Mouse (Mus musculus) kidney, postnatal 0 days (tissue): Measurements from ENCODE around the gene Proca1. TPM values are rescaled to one million over a fixed set of nuclear protein-coding genes. Genes with fewer than 3 reads are reported as not detected.

Experiments
- ATAC-seq: fragments of 200-750 bp; cut with Nextera tagmentation; replicated peaks from 2 replicates; pipeline ENCODE4 v1.8.0; 2017; ENCODE audit warnings: low read depth, moderate number of reproducible peaks, moderate TSS enrichment, moderate library complexity; ENCODE audit not compliant: low FRiP score
- DNase-seq: peaks from one replicate; pipeline ENCODE4 v3.0.0-alpha.2; 2016; ENCODE audit warnings: low spot score
- H3K27ac ChIP-seq: fragments of 300-500 bp; sonication (generic); 2 replicates; pipeline ENCODE4 v1.5.1; 2014; ENCODE audit warnings: mild to moderate bottlenecking
- H3K27me3 ChIP-seq: fragments of 300-500 bp; sonication (generic); 2 replicates; pipeline ENCODE4 v1.6.1; 2014; ENCODE audit warnings: low read length, mixed read lengths; ENCODE audit not compliant: insufficient read depth
- H3K36me3 ChIP-seq: fragments of 300-500 bp; sonication (generic); 2 replicates; pipeline ENCODE4 v1.6.1; 2014; ENCODE audit warnings: low read length, mixed read lengths; ENCODE audit not compliant: insufficient read depth
- H3K4me1 ChIP-seq: fragments of 300-500 bp; sonication (generic); replicated peaks from 2 replicates; pipeline ENCODE4 v1.6.1; 2014; ENCODE audit warnings: antibody characterized with exemption, low read length, mixed read lengths; ENCODE audit not compliant: insufficient read depth
- H3K4me2 ChIP-seq: fragments of 300-500 bp; sonication (generic); 2 replicates; pipeline ENCODE4 v1.6.1; 2014; ENCODE audit warnings: mild to moderate bottlenecking, low read length, moderate library complexity, mixed read lengths
- H3K4me3 ChIP-seq: fragments of 300-500 bp; sonication (generic); replicated peaks from 2 replicates; pipeline ENCODE4 v1.5.1; 2014; ENCODE audit warnings: low read depth, low read length
- H3K9ac ChIP-seq: fragments of 300-500 bp; sonication (generic); 2 replicates; pipeline ENCODE4 v1.6.1; 2014; ENCODE audit warnings: low read depth, low read length
- H3K9me3 ChIP-seq: fragments of 300-500 bp; sonication (generic); replicated peaks from 2 replicates; pipeline ENCODE4 v1.6.1; 2016; ENCODE audit warnings: low read length, inconsistent platforms, mixed read lengths
- CTCF ChIP-seq: IDR thresholded peaks from 2 replicates; pipeline ENCODE4 v1.5.1; 2016; ENCODE audit warnings: antibody characterized with exemption, low read depth, mild to moderate bottlenecking, moderate library complexity
- WGBS: fragments of 180-500 bp; shearing (Covaris S2); extraction: QIAGEN DNeasy Blood & Tissue Kit; methylation state at CpG from one replicate; pipeline ENCODE4 v1.1.7; 2014; 5-methylcytosine and 5-hydroxymethylcytosine counted together
- polyA plus RNA-seq: library from polyadenylated mRNA; unstranded; fragments of >200 nt; fragmentation: Nextera tagmentation; extraction: Ambion mirVana; gene quantifications from 2 replicates; pipeline ENCODE4 v1.2.1, GENCODE M21; 2015

Gene Proca1
- polyA plus RNA-seq, 1 experiment from 2014 or later = 3.1 TPM

DNA sequence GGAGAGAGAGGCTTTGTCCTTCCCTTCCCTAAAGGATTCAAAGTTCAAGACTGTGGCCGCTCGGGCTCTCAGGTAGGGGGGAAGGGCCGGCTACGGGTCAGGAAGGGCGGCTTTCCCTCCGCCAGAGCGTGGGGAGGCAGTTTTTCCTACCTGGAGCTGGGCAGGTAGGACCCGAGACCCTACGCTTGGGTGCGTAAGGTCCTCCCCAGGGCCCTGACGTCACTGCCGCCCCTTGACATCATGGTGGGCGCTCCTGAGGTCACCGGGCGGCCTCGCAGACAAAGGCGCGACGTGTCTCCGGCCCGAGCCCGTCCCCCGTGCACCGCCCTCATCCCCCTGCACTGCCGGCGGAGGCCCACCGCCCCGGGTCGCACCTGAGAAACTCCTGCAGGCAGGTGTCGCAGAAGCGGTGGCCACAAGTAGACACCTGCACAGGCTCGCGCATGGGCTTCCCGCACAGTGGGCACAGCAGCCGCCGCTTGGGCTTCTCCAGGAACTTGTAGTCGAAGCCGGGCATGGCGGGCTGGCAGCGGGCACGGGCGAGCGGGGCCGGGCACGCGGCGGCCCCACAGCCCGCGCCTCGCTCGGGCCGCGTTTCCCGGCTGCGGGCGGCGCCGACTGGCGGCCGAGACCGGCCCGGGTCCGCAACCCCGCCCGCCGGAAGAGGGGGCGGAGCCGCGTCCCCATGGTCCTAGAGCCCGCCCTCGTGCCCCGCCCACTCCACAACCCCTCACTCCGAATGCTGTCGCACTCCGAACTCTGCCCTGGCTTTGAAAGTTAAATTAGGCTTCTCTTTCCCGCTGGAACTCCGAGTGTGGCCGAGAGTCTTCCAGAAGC is 28.1 kb upstream of the Proca1 start, which contains the start of gene Traf4:
TSS of gene Traf4 (minus strand) at position 666 of the 837 bp plus-strand sequence.
- peak within 1 kb of the TSS; percentile 90 for H3K4me2 ChIP-seq
- ATAC-seq (peak; percentile 77), DNase-seq (peak; percentile 94)
- H3K27ac ChIP-seq = peak within 1 kb of the TSS; percentile 98
- no peaks in the 10 kb centered on the region for H3K27me3 ChIP-seq
- no peaks in the 10 kb centered on the region for H3K9me3 ChIP-seq
- H3K36me3 ChIP-seq = peaks cover 14% of the 10 kb centered on the region
- H3K4me1 ChIP-seq = peaks cover 28% of the 10 kb centered on the region
- under 1% methylated on average over 65 of the region's 78 CpGs for WGBS
- H3K4me3 ChIP-seq = peak within 1 kb of the TSS; percentile 95
- peak; percentile 34; the same call in 1 of the 2 replicates for TF ChIP-seq CTCF
- peak within 1 kb of the TSS; percentile 93 for H3K9ac ChIP-seq

DNA sequence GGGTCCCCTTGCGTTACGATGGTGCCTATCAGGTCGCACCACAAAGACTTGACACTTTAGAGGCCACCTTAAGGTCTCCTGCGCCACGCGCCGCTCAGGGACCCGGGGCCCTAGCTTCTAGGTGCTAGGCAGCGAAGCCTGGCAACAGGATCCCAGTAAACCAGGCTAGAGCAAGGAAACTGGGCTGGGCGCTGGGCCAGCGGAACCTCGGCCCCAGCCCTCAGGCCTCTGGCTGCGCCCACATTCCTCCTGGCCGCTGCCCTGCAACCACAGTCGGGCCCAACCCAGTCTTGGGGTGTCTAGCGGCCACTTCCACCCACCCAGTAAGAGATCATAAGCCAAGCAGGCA is 27.5 kb upstream of the Proca1 start:
- Histone ChIP-seq H3K27ac (peak overlapping the region; percentile 98), H3K4me1 (peaks cover 28% of the 10 kb centered on the region), H3K27me3 (no peaks in the 10 kb centered on the region), H3K9ac (peak overlapping the region; percentile 93; the same call in 1 of the 2 replicates), H3K4me2 (peak overlapping the region; percentile 90), H3K36me3 (peaks cover 8% of the 10 kb centered on the region), H3K4me3 (peak overlapping the region; percentile 95), H3K9me3 (no peaks in the 10 kb centered on the region)
- ATAC-seq = peak; percentile 6; the same call in 1 of the 2 replicates
- DNase-seq = peak; percentile 67
- WGBS = 2% methylated on average over 16 of the region's 16 CpGs
- no peak for TF ChIP-seq CTCF

DNA sequence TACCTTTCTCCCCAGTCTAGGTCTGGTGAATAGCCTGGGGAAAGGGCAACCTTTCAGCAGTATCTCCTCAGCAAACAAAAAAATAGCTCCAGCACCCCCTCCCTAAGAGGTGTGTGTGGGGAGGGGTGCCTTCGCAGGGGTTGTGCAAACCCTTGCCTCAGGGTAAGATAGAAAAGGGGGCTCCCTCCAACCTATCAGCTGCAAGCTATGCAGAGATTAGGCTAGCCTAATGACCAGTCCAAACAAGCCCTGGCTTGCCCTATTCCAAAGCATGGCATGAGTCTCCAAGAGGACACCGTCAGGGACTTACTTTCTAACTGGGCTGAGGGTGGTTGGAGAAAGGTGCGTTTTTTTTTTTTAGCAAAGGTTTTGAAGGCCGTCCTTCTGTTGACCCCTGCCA is 27.0 kb upstream of the Proca1 start:
- H3K27me3 ChIP-seq = no peaks in the 10 kb centered on the region
- peak overlapping the region; percentile 98 for H3K27ac ChIP-seq
- H3K4me1 ChIP-seq = peaks cover 28% of the 10 kb centered on the region
- peak overlapping the region; percentile 93; the same call in 1 of the 2 replicates for H3K9ac ChIP-seq
- ATAC-seq (no peak), DNase-seq (no peak)
- H3K36me3 ChIP-seq = peaks cover 4% of the 10 kb centered on the region; the same call in 1 of the 2 replicates
- TF ChIP-seq CTCF = no peak
- peak overlapping the region; percentile 90 for H3K4me2 ChIP-seq
- no peaks in the 10 kb centered on the region for H3K9me3 ChIP-seq
- WGBS = 37% methylated on average over 4 of the region's 4 CpGs
- H3K4me3 ChIP-seq = peak overlapping the region; percentile 95; the same call in 1 of the 2 replicates

DNA sequence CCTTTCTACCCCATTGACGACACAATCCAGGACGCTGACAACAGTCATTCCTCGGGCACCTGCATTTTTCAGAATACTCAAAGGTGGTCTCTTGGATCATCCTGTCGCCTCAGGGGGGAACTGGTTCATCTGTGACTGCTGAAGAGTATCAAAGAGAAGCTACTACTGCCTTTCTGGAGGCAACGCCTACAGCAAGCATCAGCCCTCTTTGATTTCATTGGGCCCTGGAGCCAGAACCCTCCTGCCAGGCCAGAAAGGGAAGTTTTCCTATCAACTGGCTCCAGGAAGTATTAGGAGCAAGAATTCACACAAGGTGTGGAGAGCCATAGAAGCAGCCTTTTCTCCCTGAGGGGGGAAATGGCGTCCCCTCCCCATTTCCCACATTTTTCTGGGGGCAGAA is 26.6 kb upstream of the Proca1 start:
- no peaks in the 10 kb centered on the region; the same call in 1 of the 2 replicates for H3K36me3 ChIP-seq
- no peak for TF ChIP-seq CTCF
- H3K27me3 ChIP-seq = no peaks in the 10 kb centered on the region
- peaks cover 28% of the 10 kb centered on the region for H3K4me1 ChIP-seq
- no peak for DNase-seq
- no peak overlapping the region for H3K4me3 ChIP-seq
- peak overlapping the region; percentile 98 for H3K27ac ChIP-seq
- no peak overlapping the region; the same call in 1 of the 2 replicates for H3K4me2 ChIP-seq
- H3K9ac ChIP-seq = no peak overlapping the region
- WGBS = 74% methylated on average over 6 of the region's 6 CpGs
- ATAC-seq = no peak
- no peaks in the 10 kb centered on the region for H3K9me3 ChIP-seq

DNA sequence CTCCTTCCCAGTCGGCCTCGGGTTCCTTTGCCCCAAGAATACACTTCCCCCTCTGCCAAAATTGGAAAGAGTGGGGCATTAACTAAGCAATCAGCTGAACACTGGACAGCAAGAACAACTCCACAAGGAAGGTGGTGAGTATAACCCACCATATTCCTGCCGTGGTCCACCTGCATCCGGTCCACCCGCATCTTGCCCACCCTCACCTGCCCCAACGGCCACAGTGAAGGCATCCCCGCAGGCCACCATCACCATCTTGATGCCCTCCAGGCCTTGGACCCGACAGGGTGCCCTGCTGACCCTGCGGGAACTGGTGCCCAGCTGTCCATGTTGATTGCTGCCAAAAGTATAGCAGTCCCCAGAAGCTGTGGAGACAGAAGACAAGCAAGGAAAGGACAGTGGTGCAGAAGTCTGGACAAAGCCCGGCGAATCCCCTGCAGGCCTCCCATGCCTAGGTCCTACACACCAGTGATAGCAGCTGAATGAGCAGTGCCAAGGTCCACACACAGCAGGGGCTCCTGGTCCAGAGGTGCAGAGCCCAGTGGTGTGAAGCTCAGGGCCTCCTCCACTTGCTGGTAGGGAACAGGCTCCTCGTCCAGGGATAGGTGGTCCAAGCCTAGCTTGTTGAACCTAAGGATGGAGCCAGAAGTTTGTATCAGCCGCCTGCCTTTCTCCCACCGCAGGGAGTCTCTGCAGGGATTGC is 25.8 kb upstream of the Proca1 start:
- no peaks in the 10 kb centered on the region for H3K9me3 ChIP-seq
- peaks cover 21% of the 10 kb centered on the region for H3K4me1 ChIP-seq
- no peak overlapping the region for H3K9ac ChIP-seq
- ATAC-seq (no peak), DNase-seq (no peak)
- no peak overlapping the region for H3K4me3 ChIP-seq
- H3K27ac ChIP-seq = no peak overlapping the region
- H3K27me3 ChIP-seq = no peaks in the 10 kb centered on the region
- H3K36me3 ChIP-seq = peaks cover 3% of the 10 kb centered on the region; the same call in 1 of the 2 replicates
- H3K4me2 ChIP-seq = no peak overlapping the region
- no peak for TF ChIP-seq CTCF
- 93% methylated on average over 14 of the region's 14 CpGs for WGBS
